Mouse (Mus musculus) small intestine, adult 2 months (tissue): Measurements from ENCODE around the gene Tcfl5.

Source experiments
- CTCF ChIP-seq: fragments of 200-500 bp; IDR thresholded peaks from 2 replicates; pipeline ENCODE4 v1.5.1; 2012; ENCODE audit warnings: low read depth, mild to moderate bottlenecking, control low read depth, inconsistent platforms, low read length, moderate library complexity, mixed read lengths; ENCODE audit not compliant: insufficient replicate concordance, insufficient read length; ENCODE audit errors: extremely low read depth
- POLR2A ChIP-seq: fragments of 200-500 bp; IDR thresholded peaks from 2 replicates; pipeline ENCODE4 v1.6.1; 2012; ENCODE audit warnings: low read depth, mild to moderate bottlenecking, control low read depth, inconsistent platforms, low read length, moderate library complexity

GRCm38 (mm10) chr2:180660521-180660920, 18.0 kb upstream of the Tcfl5 start:
- TF ChIP-seq CTCF (no peak), POLR2A (no peak)
